Mouse (Mus musculus): ENCODE results near the gene St6galnac3. TPM values are rescaled to one million over a fixed set of nuclear protein-coding genes. Genes with fewer than 3 reads are reported as not detected.

Gene St6galnac3
- total RNA-seq, 2 experiments from 2014 or later = 22.0 to 25.9 TPM

GRCm38 (mm10) chr3:153174336-153175033, 550.5 kb downstream of the St6galnac3 start:
- no peak for DNase-seq (ENCODE audit: low spot score in 2 of 2)

GRCm38 (mm10) chr3:153173567-153173966, 551.4 kb downstream of the St6galnac3 start:
- DNase-seq (ENCODE audit: low spot score in 2 of 2) = no peak

DNA sequence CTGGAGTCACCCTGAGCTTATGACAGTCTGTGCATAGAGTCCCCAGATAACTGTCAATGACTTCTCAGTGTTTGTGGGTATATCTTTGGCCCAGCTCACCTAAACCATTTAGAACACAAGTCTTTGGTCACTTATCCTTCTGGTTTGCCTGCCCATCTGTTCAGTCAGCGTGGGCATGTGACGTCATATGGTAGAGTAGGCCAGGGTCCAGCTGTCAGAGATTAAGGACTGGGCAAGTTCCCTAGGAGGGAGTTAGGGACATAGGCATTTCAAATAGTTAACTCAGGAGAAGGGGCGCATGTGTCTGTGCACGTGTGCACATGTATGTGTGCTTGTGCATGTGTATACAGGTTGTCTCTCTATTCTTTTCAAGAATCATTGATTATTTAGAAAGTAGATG, 554.8 kb downstream of the St6galnac3 start:
- no peak for DNase-seq (ENCODE audit: low spot score in 2 of 2)

GRCm38 (mm10) chr3:153169744-153170143, 555.2 kb downstream of the St6galnac3 start:
- DNase-seq (ENCODE audit: low spot score in 2 of 2) = no peak

DNA sequence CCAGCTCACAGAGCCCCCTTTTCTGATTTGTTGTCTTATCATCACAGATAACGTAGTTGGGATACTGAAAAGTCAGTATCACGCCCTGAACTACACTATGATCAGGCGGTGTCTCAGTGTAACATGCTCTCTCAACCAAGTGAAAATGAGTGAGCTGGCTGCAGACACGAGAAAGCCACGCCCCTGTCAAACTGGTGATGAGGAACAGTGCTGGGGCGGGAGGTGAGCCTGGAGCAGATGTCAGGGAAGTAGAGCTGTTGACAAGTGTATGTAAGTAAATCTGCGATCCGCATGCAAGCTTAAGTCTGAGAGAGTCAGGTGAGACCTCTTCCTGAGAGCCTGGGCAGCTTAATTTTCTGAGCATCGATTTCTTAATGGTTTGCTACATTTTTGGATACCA, 563.3 kb downstream of the St6galnac3 start:
- no peak for DNase-seq (ENCODE audit: low spot score in 2 of 2)

DNA sequence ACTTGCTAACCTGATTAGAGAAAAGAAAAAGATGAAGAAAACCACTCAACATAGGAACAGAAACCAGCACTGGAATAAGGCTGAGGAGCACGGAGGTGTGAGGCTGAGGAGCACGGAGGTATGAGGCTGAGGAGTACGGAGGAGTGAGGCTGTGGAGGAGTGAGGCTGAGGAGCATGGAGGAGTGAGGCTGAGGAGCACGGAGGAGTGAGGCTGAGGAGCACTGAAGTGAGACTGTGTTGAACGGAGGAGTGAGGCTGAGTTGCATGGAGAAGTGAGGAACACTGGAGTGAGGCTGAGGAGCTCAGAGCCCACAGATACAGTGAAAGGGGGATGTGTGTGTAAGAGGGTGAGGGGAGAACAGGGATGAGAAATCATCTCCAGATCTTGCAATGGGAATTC, 564.3 kb downstream of the St6galnac3 start:
- no peak for DNase-seq (ENCODE audit: low spot score in 2 of 2)

GRCm38 (mm10) chr3:153148887-153149286, 576.1 kb downstream of the St6galnac3 start:
- DNase-seq (ENCODE audit: low spot score in 2 of 2) = no peak

Small RNA genes within 50 kb of the gene (microRNA-seq; reads per million reads assigned to microRNA genes)
- not detected for gene Gm27405

Other genes starting within 250 kb of the St6galnac3 start
- not detected for gene Asb17, start 119.0 kb upstream of the St6galnac3 start, total RNA-seq (2021)
- under 1 TPM; 0.45 to 0.59 TPM for gene Msh4, start 181.0 kb upstream of the St6galnac3 start, total RNA-seq (2021)
- 10 to 100 TPM; 82.4 to 85.2 TPM for gene Rabggtb, start 187.8 kb upstream of the St6galnac3 start, total RNA-seq (2021)
- gene Acadm, start 219.5 kb upstream of the St6galnac3 start, total RNA-seq (2021) = 100 to 1,000 TPM; 460 to 478 TPM
- gene Slc44a5, start 248.3 kb upstream of the St6galnac3 start, total RNA-seq (2021) = under 1 TPM; 0.85 to 0.95 TPM

All from adrenal gland, postnatal 4 days (tissue).